Mouse (Mus musculus): Measurements from ENCODE around the gene Ccdc137. TPM values are rescaled to one million over a fixed set of nuclear protein-coding genes. Genes with fewer than 3 reads are reported as not detected.
"Not testable (repeated sequence)": the region's sequence is repeated elsewhere in the genome, so short reads cannot be mapped to it uniquely, and the experiment has no call there.

The Ccdc137 gene
- polyA plus RNA-seq (2015; fragmentation: Nextera tagmentation; extraction: Ambion mirVana), result 37.1 and 41.7 TPM in 2 replicates

DNA sequence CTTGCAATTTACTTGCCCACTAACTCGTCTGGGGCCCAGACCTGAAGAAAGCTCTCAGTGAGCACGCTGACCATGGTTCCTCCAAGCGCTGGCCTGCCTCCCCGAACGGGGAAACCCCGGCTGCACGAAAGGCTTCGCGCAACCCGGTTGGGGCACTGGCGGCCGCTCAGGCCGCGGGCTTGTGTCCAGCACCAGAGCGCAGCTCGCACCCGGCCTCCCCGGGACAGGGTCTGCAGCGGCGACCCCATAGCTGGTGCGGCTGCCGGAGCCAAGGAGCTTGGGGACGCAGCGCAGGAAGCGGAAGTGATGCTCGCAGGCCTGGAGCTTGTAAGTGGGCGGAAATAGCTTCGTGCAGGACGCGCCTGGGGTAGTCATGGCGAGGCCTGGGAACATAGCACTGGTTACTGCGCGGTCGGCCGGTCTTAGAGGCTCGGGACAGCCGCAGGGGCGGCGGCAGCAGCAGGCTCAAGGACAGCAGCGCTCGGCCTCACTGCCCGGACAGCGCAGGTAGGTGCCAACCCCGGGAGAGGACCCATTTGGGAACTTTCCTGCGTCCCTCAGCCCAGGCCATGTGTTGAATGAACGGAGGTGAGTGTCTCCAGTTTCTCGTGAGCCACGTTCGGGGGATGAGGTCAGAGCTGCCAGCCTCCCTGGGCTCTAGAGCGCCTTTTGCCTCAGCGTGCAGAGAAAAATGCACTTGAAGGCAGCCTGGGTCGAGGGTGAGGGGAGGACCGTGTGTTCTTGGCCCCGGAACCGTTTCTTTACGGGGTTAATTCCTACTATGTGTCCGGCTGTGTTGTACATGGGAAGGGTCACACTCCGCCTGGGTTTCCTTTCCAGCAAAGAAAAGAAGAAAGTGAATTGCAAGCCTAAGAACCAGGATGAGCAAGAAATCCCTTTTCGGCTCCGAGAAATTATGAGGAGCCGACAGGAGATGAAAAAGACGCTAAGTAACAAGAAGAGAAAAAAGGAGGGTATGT is at the start of gene Ccdc137, which contains the start of gene Oxld1:
Gene Ccdc137 (plus strand): TSS at position 344 of the 980 bp plus-strand sequence.
Gene Oxld1 (minus strand): TSS at position 297 of the 980 bp plus-strand sequence.
- 5% methylated on average over 60 of the region's 62 CpGs for WGBS
- Histone ChIP-seq H3K4me2 (replicated peaks) (peak within 1 kb of the TSS; percentile 96), H3K27me3 (no peaks in the 10 kb centered on the region), H3K36me3 (peaks cover 43% of the 10 kb centered on the region), H3K9me3 (no peaks in the 10 kb centered on the region), H3K9ac (peak within 1 kb of the TSS; percentile 95), H3K4me1 (peaks cover 20% of the 10 kb centered on the region), H3K4me3 (peak within 1 kb of the TSS; percentile 90), H3K27ac (peak within 1 kb of the TSS; percentile 76)
- ATAC-seq (ENCODE audit: low FRiP score, low read depth), result peak; percentile 87

DNA sequence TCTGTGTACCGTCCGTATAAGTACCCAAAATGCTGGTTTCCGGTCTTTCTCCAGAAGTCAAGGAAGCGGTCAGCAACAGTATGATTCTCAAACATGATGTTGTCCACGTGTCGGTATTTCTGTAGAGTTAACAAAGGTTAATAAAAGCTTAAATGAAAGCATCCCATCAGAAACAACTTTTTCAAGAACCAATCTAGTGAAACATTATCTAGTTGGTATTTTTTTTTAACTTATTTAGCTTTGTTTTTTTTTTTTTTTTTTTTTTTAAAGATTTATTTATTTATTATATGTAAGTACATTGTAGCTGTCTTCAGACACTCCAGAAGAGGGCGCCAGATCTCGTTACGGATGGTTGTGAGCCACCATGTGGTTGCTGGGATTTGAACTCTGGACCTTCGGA is 44.3 kb upstream of the Ccdc137 start:
- H3K36me3 ChIP-seq, result peaks cover 89% of the 10 kb centered on the region
- not testable (repeated sequence) for H3K4me3 ChIP-seq; ATAC-seq (ENCODE audit: low FRiP score, low read depth); H3K27ac ChIP-seq; H3K4me1 ChIP-seq; H3K27me3 ChIP-seq; H3K9me3 ChIP-seq; H3K4me2 ChIP-seq (replicated peaks); H3K9ac ChIP-seq
- WGBS, result 95% methylated on average over 8 of the region's 10 CpGs

DNA sequence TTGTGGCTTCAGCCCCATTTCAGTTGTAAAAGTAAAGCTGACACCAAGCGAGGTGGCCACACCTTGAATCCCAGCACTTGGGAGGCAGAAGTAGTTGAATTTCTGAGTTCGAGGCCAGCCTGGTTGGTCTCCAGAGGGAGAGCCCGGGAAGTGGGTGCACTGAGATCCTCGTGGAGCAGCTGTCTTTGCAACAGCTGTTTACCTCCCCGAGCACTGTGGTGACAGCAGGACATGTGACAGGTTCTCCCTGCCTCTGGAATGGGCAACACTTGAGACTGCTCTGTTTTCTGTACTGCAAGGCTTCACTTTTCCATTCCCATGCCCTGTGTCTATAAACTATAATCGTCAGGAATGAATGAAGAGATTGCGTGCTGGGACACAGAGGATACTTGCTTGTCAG is 40.1 kb upstream of the Ccdc137 start:
- WGBS, result 88% methylated on average over 7 of the region's 7 CpGs
- H3K4me3 ChIP-seq, result no peak overlapping the region
- peaks cover 86% of the 10 kb centered on the region for H3K36me3 ChIP-seq
- H3K27ac ChIP-seq, result no peak overlapping the region
- H3K27me3 ChIP-seq, result no peaks in the 10 kb centered on the region
- peaks cover 8% of the 10 kb centered on the region for H3K4me1 ChIP-seq
- H3K9ac ChIP-seq, result no peak overlapping the region; the same call in 1 of the 2 replicates
- no peak for ATAC-seq (ENCODE audit: low FRiP score, low read depth)
- H3K9me3 ChIP-seq, result no peaks in the 10 kb centered on the region
- no peak overlapping the region for H3K4me2 ChIP-seq (replicated peaks)

GRCm38 (mm10) chr11:120418592-120418991 is 39.3 kb upstream of the Ccdc137 start:
- no peaks in the 10 kb centered on the region for H3K9me3 ChIP-seq
- no peak overlapping the region for H3K4me3 ChIP-seq
- ATAC-seq (ENCODE audit: low FRiP score, low read depth), result no peak
- no peak overlapping the region for H3K9ac ChIP-seq
- H3K4me2 ChIP-seq (replicated peaks), result no peak overlapping the region
- H3K4me1 ChIP-seq, result peaks cover 15% of the 10 kb centered on the region
- H3K27me3 ChIP-seq, result no peaks in the 10 kb centered on the region
- H3K27ac ChIP-seq, result no peak overlapping the region
- WGBS, result 70% methylated on average over 1 of the region's 1 CpGs
- H3K36me3 ChIP-seq, result peaks cover 85% of the 10 kb centered on the region

DNA sequence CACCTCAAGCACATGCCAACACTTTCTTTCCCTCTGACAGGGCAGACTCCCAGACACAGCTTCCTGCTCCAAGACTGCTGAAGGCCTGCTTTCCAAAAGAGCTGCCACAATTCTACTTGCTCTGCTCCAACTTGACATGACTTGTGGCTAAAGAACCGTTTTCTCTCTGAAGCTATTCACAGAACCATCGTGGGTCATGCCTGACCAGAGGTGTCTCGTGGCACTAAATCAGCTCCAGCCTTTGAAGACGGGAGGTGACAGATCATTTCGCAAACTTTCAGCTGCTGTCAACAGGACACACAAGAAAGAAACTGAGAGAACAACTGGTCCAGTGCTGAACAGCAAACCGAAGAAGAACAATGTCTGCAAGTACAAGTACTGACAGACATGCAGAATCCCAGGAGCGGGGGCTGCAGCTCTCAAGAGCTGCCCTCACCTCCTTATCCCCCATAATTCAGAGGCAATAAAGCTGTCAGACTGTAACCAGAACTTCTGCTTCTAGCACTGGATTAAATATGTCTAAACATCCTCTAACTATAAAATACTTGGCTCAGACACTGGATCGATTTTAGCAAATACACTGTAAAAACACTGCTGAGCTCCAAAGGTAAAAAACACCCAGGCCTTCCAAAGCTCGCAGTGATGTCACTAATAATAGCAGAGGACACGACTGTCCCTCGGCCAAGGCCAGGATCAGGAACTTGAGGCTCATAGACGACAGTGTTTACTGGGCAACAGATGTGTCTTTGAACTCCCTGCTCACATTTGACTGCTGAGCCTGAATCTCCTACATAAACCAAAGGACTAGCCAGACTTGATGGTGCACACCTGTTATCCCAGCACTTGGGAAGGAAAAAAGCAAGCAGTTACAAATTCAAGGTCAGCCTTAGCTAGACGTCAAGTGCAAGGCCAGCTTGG is 35.0 kb upstream of the Ccdc137 start:
- Histone ChIP-seq H3K4me1 (peaks cover 18% of the 10 kb centered on the region), H3K27me3 (no peaks in the 10 kb centered on the region), H3K4me3 (no peak overlapping the region), H3K36me3 (peaks cover 85% of the 10 kb centered on the region), H3K9me3 (no peaks in the 10 kb centered on the region), H3K27ac (no peak overlapping the region), H3K4me2 (replicated peaks) (no peak overlapping the region), H3K9ac (peak overlapping the region; percentile 19; the same call in 1 of the 2 replicates)
- peak; percentile 51; the same call in 1 of the 2 replicates for ATAC-seq (ENCODE audit: low FRiP score, low read depth)
- 48% methylated on average over 13 of the region's 13 CpGs for WGBS

- H3K4me3 ChIP-seq, result no peak overlapping the region
- no peaks in the 10 kb centered on the region for H3K9me3 ChIP-seq
- H3K4me1 ChIP-seq, result peaks cover 18% of the 10 kb centered on the region
- no peak overlapping the region for H3K9ac ChIP-seq
- H3K4me2 ChIP-seq (replicated peaks), result no peak overlapping the region
- no peak; the same call in 1 of the 2 replicates for ATAC-seq (ENCODE audit: low FRiP score, low read depth)
- peaks cover 85% of the 10 kb centered on the region for H3K36me3 ChIP-seq
- 58% methylated on average over 9 of the region's 9 CpGs for WGBS
- H3K27me3 ChIP-seq, result no peaks in the 10 kb centered on the region
- H3K27ac ChIP-seq, result no peak overlapping the region
Observed at GRCm38 (mm10) chr11:120423569-120424295, 34.2 kb upstream of the Ccdc137 start.

DNA sequence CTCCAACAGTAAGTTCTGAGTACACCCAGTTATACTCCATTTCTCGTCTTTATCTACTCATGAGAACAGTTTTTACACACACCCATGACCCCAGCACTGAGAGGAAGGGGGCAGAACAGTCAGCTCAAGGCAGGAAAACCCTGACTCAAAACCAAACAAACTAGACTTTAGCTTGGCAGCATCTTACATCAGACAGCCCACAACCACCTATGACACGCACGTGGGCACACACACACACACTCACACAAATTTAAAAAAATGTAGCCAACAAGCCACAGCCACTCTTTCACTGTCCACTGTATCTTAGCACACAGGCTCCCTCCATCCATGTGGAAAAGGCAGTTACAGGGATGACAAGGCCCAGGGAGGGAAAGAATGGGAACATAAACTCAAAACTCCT is 31.2 kb upstream of the Ccdc137 start:
- 94% methylated on average over 3 of the region's 3 CpGs for WGBS
- no peaks in the 10 kb centered on the region for H3K9me3 ChIP-seq
- H3K4me3 ChIP-seq, result no peak overlapping the region
- H3K4me2 ChIP-seq (replicated peaks), result no peak overlapping the region
- no peak for ATAC-seq (ENCODE audit: low FRiP score, low read depth)
- peaks cover 79% of the 10 kb centered on the region for H3K36me3 ChIP-seq
- no peak overlapping the region for H3K9ac ChIP-seq
- H3K27me3 ChIP-seq, result no peaks in the 10 kb centered on the region
- H3K4me1 ChIP-seq, result peaks cover 18% of the 10 kb centered on the region
- no peak overlapping the region for H3K27ac ChIP-seq

GRCm38 (mm10) chr11:120437152-120437856 is 20.6 kb upstream of the Ccdc137 start, which contains the start of gene Nploc4:
Gene Nploc4, minus strand, starts transcription at chr11:120437708.
- WGBS, result 1% methylated on average over 57 of the region's 77 CpGs
- H3K9ac ChIP-seq, result peak within 1 kb of the TSS; percentile 96
- H3K4me1 ChIP-seq, result peaks cover 12% of the 10 kb centered on the region
- peak; percentile 92 for ATAC-seq (ENCODE audit: low FRiP score, low read depth)
- H3K9me3 ChIP-seq, result no peaks in the 10 kb centered on the region
- H3K27me3 ChIP-seq, result no peaks in the 10 kb centered on the region
- H3K27ac ChIP-seq, result peak within 1 kb of the TSS; percentile 79
- H3K36me3 ChIP-seq, result peaks cover 24% of the 10 kb centered on the region
- H3K4me2 ChIP-seq (replicated peaks), result peak within 1 kb of the TSS; percentile 94
- peak within 1 kb of the TSS; percentile 98 for H3K4me3 ChIP-seq

DNA sequence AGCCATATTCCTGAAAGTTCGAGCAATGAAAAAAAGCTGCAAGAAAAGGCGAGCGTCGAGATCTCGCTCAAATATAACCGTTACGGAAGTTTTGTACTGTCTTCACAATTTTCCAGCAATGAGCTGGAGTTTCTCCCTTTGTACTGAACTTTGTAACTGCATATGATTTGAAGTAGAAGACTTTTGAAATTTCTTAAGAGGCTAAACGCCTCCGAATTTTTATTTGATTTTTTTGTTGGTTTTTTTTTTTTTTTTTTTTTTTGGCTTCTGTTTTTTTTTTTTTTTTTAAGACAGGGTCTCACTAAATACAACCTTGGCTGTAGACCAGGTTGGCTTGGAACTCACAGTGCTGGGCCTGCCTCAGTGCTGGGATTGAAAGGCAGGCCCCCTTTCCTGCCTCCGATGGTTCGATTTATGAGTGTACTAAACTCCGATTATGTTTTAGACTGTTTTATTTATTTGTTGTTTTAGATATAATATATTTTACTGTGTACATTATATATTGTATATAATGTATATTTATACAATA is 20.0 kb upstream of the Ccdc137 start:
- peaks cover 18% of the 10 kb centered on the region for H3K36me3 ChIP-seq
- H3K27ac ChIP-seq, result peak overlapping the region; percentile 79; the same call in 1 of the 2 replicates
- peak overlapping the region; percentile 96 for H3K9ac ChIP-seq
- no peaks in the 10 kb centered on the region for H3K27me3 ChIP-seq
- ATAC-seq (ENCODE audit: low FRiP score, low read depth), result no peak
- peak overlapping the region; percentile 98 for H3K4me3 ChIP-seq
- peak overlapping the region; percentile 94 for H3K4me2 ChIP-seq (replicated peaks)
- 26% methylated on average over 12 of the region's 12 CpGs for WGBS
- peaks cover 12% of the 10 kb centered on the region for H3K4me1 ChIP-seq
- H3K9me3 ChIP-seq, result no peaks in the 10 kb centered on the region

GRCm38 (mm10) chr11:120442344-120442743 is 15.6 kb upstream of the Ccdc137 start, which contains the start of gene Tspan10:
Gene Tspan10, plus strand, starts transcription at chr11:120442644.
- no peaks in the 10 kb centered on the region for H3K36me3 ChIP-seq
- H3K4me3 ChIP-seq, result no peak within 1 kb of the TSS
- no peaks in the 10 kb centered on the region for H3K27me3 ChIP-seq
- H3K27ac ChIP-seq, result no peak within 1 kb of the TSS
- H3K9me3 ChIP-seq, result no peaks in the 10 kb centered on the region
- no peak within 1 kb of the TSS for H3K4me2 ChIP-seq (replicated peaks)
- no peak for ATAC-seq (ENCODE audit: low FRiP score, low read depth)
- 88% methylated on average over 3 of the region's 3 CpGs for WGBS
- H3K9ac ChIP-seq, result no peak within 1 kb of the TSS
- no peaks in the 10 kb centered on the region for H3K4me1 ChIP-seq
